Mouse (Mus musculus) inflammation-experienced regulatory T-cells (primary cell): ENCODE measurements around the gene A1bg. TPM values are rescaled to one million over a fixed set of nuclear protein-coding genes. Genes with fewer than 3 reads are reported as not detected.

Source experiments
- polyA plus RNA-seq, 2 experiments: library from polyadenylated mRNA; unstranded; fragments of 100-300 nt; shearing (Covaris generic); gene quantifications; one replicate each; pipeline ENCODE4 v1.2.1; 2017

A1bg gene
- polyA plus RNA-seq, result under 1 TPM in 1 of 2 experiments, not detected in 1; 0.72 TPM

DNA sequence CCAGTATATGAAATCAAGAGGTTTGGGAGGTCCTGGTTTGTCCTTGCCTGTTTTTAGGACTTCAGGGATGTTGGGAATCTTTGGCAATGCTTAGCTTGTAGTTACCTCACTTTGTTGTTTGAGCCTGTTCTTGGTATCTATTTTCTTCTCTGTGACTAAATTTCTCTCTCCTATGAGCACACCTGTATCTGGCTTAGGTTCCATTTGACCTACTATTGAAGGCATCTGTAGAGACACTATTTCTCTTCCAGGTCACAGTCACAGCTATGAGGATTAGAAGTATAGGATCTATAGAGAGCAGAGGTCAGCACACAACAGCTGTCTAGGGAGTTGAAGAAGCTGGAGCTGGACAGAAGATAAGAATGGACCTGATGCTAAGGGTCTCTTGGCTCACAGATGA, at the start of gene A1bg:
TSS of gene A1bg (minus strand) at position 101 of the 400 bp plus-strand sequence.

GRCm38 (mm10) chr15:60853231-60853999, 69.4 kb downstream of the A1bg start, which contains the start of gene Fam84b:
TSS of gene Fam84b (minus strand) at chr15:60853778.

Other genes with a start within 250 kb of the A1bg start
- gene Fam84b, start 69.2 kb downstream of the A1bg start, polyA plus RNA-seq, result 1 to 10 TPM; 7.3 to 7.4 TPM